Mouse (Mus musculus) liver (tissue): ENCODE results near the gene Lpar1.

Source experiments
- DNase-seq: peaks from one replicate; pipeline ENCODE4 v3.0.0-alpha.2; 2020; ENCODE audit warnings: mixed read lengths

The Lpar1 gene

DNA sequence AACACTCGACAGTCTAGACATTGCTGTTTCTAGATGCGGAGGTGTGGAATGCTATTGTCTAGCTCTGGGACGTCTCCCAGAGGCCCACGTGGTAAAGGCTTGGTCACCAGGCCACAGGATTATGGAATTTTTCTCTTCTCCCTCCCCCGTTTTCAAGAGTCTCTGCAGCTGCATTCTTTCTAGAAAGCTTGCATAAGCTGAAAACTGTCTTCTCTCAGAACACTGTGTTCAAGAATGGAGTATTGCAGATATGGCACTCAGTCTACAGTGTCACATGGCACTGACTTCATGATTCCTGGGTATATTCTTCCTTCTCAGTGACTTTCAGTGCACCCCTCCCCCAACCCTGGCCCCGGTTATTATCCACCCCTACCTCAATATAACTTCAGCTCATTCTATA lies 107.9 kb downstream of the Lpar1 start:
- DNase-seq, result no peak

DNA sequence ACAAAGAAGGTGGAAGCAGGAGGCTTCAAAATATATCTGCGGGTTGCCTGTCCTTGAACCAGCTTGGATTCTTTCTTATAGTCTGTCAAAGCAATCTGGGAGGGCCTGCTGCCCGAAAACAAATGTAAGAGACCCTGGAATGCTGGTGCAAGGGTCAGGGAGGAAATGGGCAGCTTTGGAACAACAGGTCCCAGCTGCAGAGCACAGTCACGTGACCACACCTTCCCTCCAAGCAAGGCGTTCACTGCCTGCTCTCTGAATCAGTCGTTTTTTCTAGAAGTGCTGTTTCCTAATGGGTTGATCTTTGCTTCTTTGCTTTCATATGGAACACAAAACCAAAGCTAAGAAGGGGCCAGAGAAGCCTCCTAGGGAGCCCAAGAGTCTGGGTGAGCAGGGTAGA lies 111.4 kb downstream of the Lpar1 start:
- DNase-seq, result no peak

- DNase-seq, result no peak
These were observed 115.0 kb downstream of the Lpar1 start for GRCm38 (mm10) chr4:58438654-58439053.

- no peak for DNase-seq
These were observed 116.4 kb downstream of the Lpar1 start for GRCm38 (mm10) chr4:58437271-58437670.

- no peak for DNase-seq
These were observed 130.3 kb downstream of the Lpar1 start for GRCm38 (mm10) chr4:58423276-58423930.

GRCm38 (mm10) chr4:58419225-58419624 lies 134.5 kb downstream of the Lpar1 start:
- DNase-seq, result no peak

- no peak for DNase-seq
These were observed 136.4 kb downstream of the Lpar1 start for GRCm38 (mm10) chr4:58417319-58417718.

- DNase-seq, result no peak
These were observed 138.2 kb downstream of the Lpar1 start for GRCm38 (mm10) chr4:58415537-58415936.

DNA sequence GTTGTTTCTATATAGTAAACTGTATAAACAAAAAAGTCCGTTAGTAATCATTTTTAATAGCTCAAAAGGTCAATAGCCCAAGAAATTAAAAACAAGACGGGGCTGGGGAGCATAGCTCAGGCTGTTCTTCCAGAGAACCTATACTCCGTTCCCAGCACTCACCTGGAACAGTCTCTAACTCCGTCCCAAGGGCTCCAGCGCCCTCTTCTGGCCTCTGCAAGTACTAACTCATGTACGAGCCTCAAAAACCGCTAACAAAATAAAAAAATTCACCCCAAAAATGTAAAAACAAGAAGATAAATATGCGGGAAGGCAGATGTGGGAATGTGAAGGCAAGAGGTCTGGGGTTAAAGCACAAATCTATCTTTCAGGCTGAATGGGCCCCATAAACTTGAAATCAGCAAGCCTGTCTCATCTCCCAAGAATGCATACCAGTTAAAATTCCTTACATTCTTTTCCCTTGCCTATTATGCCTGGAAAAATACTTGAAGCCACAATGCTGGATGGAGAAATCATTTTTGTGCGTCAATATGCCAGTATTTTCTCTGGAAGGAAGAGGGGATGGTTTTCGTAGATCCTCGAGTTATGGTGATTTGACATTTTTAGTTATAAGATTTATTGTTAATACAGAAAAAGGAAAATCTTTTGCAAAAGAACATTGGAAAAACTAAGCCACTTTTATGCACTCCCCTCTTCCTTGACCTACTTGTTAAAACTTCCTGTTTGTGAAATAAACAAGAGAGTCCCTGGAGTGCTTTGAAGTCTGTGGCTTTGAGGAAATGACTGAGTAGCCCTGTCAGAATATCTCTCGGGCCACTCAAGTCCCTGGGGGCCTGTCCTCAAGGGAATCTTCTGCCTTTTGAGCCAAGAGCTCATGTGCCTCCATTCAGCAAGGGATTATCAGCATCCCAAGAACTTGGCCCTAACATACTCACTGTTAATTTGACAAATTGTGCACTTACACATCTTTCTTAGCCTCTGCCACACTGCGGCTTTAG lies 140.2 kb downstream of the Lpar1 start:
- DNase-seq, result no peak

DNA sequence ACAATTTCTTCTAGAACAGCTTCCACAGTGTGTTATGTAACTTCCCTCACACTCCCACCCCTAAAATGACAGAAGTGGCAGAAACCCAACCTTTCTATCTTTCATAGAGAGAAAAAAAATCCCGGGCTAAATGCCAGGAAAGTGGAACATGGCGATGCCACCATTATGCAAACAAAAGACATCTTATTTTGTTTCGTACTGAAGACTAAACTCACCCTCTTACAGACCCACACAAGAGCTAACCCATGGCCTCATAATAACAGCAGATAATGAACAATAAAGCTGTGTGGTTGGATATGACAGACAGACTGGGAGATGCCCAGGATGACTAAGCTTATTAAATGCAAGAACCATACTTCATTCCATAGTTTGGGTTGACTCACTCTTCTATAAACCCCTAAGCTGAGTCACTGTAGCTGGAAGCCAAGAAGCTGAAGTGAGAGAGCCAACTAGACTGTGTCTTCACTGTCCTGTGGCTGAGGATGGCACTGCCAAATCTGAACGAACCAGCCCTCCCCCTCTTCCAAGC lies 151.7 kb downstream of the Lpar1 start:
- no peak for DNase-seq

DNA sequence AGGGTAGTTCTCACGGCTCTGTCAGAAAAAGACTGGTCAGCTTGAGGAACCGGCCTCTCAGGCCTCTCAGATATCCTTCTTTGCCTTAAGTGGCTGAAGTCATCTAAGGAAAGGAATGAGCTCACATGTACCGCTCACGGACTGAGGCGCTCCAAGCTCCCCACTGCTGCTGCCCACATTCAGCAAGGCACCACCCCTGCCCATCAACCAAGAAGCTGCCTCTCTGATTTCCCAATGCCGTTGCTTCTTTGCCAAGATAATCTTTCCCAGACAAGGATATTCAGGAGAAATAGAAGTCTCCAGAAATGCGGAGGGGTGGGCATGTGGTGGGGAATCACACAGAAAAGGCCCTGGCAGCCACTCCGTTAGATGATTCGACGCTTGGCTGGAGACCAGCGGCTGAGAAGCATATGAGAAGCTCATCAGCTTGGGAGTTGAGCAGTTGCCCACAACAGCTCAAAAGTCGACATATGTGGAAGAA lies 152.8 kb downstream of the Lpar1 start:
- DNase-seq, result no peak
